Mouse (Mus musculus): ENCODE results near the gene Ccnc.
"Not testable (repeated sequence)": the region's sequence is repeated elsewhere in the genome, so short reads cannot be mapped to it uniquely, and the experiment has no call there.

The Ccnc gene

DNA sequence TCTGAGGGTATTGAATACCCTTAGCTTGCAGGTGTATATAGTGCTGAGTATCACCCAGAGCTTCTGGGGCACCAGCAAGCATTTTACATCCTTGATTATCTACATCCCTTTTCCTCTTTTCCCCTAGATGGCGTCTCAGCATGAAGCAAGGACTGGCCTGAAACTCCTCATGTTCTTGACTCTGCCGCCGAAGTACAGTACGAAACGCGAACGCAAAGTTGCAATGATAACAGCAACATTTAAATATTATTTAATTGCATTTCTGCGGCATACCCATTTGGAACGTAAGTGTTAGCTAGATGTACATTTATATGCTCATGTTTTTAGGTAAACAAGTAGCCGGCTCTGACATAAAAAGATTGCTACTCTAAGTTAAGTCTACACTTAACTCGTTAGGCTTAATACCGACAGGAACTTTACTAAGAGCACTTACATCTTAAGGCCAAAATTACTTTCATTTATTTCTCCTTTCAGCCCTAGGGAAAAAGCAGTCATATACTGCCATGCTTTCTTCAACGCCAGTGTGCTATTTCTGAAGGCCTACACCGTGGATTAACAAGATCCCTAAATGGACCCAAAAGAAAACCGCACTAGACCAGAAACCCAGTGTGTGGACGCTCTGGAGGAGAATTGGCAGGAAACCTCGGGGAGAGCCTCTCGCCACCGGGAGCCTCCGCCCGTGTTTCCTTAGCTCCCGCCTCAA is 438 bp upstream of the Ccnc start:
- no peak for DNase-seq (ENCODE audit: low spot score in 2 of 2)

DNA sequence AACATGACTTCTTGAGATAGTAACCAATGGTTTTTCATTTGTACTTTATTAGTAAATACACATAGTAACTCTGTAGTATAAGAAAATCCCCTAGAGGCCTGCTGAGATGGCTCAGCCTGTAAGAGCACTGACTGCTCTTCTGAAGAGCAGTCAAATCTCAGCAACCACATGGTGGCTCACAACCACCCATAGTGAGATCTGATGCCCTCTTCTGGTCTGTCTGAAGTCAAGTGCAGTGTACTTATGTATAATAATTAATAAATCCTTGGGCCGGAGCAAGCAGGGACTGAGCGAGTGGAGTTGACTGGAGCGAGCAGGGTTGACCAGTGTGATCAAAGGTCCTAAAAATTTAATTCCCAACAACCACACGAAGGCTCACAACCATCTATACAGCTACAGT is 11.7 kb downstream of the Ccnc start:
- DNase-seq (ENCODE audit: low spot score in 2 of 2) = no peak

DNA sequence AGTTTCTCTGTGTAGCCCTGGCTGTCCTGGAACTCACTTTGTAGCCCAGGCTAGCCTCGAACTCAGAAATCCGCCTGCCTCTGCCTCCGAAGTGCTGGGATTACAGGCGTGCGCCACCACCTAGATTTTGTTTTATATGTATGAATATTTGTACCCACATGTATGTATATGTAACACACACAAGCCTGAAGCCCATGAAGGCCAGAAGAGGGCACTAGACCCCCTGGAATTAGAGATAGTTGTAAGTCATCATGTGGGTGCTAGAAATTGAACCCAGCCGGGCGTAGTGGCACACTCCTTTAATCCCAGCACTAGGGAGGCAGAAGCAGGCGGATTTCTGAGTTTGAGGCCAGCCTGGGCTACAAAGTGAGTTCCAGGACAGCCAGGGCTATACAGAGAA is 16.6 kb downstream of the Ccnc start:
- not testable (repeated sequence) for DNase-seq (ENCODE audit: low spot score in 2 of 2)

DNA sequence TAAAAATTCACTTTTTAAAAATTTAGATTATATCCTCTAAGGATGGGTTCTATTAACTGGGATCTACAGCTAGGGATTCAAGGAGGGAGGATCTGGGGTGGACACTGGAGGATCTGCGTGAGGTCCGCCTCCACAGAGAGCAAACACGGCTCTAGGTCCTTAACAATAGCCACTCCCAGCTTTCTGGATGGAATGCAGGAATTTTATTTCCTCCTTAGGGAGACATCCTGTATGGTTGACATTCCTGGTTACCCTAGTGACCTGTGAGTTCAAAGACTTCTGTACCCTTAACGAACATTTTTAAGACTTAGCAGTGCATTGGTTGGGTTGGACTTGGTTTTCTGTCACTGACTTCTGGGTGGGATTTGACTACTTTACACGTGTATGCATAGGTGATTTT is 18.2 kb downstream of the Ccnc start:
- DNase-seq (ENCODE audit: low spot score in 2 of 2) = no peak

DNA sequence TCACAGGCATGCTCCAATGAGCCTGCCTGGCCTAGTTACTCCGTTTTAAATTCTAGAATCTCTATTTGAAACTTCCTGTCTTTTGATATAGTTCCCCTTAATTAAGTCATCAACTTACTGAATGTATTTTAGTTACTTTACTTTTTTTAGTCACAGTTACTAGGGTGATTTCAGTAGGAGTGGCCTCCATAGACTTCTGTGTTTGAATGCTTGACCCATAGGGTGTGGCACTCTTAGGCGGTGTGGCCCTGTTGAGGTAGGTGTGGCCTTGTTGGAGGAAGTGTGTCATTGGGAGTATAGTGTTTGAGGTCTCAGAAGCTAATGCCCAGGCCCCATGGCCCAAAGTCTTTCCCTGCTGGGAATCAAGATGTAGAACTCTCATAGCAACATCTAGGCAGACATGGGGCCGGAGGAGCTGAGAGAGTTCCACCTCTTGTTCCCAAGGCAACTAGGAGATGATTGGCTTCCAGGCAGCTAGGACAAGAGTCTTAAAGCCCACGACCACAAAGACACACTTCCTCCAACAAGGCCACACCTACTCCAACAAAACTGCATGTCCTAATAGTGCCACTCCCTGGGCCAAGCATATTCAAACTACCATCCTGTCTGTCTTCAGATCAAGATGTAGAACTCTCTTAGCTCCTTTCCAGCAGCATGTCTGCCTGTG is 27.8 kb downstream of the Ccnc start:
- no peak for DNase-seq (ENCODE audit: low spot score in 2 of 2)

DNA sequence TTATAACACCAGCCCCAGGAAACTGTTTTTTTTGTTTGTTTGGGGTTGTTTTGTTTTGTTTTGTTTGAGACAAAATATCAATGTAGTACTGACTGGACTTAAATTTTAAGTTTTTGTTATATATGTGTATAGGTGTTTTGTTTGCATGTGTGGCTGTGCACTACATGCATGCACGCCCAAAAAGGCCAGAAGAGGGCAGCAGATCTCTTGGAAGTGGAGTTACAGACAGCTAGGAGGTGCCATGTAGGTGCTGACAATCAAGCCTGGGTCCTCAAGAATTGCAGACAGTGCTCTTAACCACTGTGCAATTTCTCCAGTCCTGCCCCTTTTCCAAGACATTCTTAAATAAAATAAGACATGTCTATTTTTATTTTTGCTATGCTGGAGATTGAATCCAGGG is 31.4 kb downstream of the Ccnc start:
- DNase-seq (ENCODE audit: low spot score in 2 of 2) = no peak

DNA sequence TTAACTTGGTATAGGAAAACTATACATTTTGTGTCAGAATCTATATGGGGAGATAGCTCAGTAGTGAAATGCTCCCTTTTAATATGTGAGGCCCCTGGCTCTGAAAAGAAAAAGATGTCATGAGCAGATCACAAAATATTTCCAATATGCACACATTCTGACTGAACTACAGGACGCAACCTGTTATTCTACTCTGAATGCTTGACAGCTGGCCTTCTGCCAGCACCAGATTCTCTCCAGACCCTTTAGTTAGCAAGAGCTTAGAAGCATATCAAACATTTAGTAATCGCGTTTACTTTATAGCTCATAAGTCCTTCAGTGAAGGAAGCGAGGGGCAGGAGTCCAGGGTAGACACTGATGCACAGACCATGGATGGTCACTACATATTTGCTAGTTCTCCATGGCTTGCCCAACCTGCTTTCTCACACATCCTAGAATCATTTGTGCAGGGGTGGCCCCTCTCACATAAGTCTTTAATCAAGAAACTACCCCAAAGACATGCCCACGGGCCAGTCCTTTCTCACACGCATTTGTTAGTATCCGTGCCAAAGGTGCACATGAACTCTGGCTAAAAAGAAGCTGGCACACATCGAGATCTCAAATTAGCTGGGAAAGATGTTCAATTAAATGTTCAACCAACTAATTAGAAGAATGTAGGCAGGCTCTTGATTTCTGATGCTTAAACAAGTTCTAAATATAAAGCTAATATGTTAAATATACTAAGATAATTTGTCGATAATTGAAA is 34.1 kb downstream of the Ccnc start:
- no peak for DNase-seq (ENCODE audit: low spot score in 2 of 2)

DNA sequence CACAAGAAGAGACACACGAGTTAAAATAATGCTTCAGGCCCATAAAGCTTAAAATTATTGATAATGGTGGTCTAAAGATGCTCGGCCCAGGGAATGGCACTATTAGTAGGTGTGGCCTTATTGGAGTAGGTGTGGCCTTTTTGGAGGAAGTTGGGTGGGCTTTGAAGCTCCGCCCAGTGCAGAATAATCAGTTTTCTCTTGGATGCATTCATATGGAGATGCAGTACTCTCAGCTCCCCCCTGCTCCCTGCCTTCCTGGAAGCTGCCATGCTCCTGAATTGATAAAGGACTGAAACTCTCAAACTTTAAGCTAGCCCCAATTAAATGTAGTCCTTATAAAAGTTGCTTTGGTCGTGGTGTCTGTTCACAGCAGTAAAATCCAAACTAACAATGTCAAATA is 36.3 kb downstream of the Ccnc start:
- no peak for DNase-seq (ENCODE audit: low spot score in 2 of 2)

DNA sequence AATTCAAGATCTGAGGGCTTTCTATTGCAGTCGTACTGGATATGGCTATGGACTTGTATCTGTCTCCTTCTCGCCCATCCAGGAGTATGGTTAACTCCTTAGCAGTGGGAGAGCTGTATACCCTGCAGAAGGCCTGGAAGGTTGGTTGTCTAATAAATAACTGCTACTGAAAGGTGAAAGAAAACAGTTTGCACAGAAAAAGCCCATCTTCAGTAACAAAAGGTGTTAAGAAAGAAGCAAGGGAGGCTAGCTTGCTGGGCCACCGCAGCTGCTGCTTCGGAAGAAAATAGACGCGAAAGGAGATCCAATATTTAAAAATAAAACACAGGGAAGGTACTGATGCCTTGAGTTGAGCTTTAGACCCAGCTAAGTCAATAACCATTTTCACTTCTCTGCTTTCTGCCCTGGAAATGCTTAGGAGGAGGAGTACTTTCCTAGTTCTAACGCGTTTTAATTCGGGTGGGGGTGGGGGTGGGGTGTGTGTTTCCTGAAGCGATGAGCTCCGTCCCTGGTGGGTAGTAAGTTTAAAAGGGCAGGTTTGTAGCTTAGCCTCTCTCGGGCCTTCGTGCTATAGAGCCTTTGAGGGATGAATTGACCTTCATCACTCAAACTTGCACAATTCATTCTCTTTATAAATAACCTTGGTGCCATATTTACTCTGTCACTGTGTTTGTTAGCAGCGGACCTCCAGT is 38.8 kb downstream of the Ccnc start:
- DNase-seq (ENCODE audit: low spot score in 2 of 2) = no peak

DNA sequence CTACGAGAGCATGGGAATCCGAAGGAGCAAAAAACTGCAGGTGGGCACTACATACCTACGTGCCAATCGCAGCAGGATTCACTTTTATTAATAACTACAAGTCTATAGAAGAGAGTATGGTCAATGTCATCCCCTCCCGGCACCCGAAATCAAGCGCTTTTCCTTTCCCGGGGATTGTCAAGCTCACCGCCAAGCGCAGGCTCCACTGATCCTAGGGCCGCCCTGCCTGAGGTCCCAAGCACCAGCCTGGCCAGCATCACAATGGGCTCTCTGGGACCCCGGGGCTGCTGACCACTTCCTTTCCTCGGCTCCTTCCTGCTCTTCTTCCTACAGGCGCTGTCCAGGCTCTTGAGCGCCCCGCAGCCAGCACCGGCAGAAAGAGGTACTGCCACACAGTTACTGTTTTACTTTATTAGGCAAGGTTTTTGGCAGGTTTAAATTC is 39.4 kb downstream of the Ccnc start, which contains the start of the genes Usp45 and Tstd3:
Gene Usp45, plus strand, starts transcription at position 294 of the 442 bp plus-strand sequence.
Gene Tstd3, minus strand, starts transcription at position 350 of the 442 bp plus-strand sequence.
- peak; percentile 50 to 77 for DNase-seq (ENCODE audit: low spot score in 2 of 2)

DNA sequence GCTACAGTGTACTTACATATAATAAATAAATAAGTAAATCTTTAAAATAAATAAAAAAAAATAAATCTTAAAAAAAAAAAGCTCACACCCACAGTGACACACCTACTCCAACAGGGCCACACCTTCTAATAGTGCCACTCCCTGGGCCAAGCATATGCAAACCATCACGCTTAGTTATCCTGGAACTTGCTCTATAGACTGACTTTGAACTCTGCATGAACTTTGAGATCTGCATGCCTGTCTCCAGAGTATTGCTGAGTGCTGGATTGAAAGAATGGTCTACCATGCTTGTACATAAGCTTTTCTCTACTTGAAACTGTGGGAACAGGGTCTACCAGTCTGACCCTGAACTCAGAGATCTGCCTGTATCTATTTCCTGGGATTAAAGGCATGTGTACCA is 43.6 kb downstream of the Ccnc start:
- no peak for DNase-seq (ENCODE audit: low spot score in 2 of 2)

DNA sequence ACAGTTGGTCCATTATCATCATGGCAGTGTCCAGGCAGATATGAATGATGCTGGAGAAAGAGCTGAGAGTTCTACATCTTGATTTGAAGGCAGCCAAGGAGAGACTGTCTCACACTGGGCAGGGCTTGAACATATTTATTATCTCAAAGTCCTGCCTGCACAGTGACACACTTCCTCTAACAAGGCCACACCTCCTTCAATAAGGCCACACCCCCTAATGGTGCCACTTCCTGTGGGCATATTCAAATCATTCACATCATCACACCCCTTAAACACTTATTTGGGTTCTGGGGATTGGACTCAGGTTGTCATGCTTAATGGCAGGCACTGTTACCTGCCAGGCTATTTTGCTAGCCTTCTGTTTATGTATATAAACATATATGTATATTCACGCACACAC is 44.8 kb downstream of the Ccnc start:
- DNase-seq (ENCODE audit: low spot score in 2 of 2) = no peak

DNA sequence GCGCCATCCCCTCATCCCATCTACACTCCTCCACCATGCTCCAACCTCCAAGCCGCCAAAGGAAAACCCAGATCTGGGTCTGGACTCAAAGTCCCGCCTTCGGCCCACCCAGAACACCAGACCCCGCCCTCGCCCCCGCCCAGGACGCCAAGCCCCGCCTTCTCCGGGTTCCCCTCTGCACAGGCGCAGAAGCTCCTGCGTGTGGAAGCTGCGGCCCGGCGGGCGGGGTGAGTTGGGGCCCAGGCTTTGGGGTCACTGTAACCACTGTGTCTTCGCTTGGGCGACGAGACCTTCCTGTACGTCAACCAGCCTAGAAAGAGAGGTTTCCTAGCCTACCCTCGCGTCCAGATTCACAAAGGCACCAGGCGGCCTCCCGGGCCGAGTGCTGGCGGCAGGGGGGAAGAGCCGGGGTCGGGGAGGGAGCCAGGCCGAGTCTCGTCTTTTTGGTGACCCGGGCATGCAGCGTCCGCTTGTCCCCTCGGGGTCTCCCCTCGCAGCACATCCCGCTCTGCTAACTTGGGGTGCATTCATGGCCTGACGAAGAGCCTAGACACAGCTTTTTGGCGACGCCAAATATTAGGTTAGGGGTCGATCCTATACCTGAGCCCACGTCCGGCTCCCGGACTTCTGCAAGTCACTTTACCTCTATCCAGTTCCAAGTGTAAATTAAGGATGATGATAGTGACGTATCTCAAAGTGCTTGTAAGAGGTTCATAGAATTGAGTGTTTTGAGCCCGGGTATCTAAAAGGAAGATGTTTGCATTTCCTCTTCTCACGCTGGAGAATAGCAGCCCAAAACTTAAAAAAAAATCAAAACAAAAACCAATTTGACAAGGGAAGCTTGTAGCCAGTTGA is 48.8 kb downstream of the Ccnc start:
- peak; percentile 85 to 94 for DNase-seq (ENCODE audit: low spot score in 2 of 2)

DNA sequence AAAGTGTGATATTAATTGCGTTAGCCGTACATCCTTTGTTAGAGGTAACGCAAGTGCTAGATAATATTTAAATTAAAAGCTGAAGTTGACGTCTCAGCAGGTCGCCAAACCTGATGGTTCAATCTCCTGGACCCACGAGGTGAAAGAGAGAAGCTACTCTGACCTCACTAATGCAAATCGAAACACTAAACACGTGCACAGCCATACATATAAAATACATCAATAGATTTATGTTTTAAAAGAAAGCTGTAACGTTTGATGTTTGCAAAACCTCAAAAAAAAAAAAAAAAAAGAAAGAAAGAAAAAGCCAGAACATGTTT is 49.4 kb downstream of the Ccnc start:
- DNase-seq (ENCODE audit: low spot score in 2 of 2) = no peak

DNA sequence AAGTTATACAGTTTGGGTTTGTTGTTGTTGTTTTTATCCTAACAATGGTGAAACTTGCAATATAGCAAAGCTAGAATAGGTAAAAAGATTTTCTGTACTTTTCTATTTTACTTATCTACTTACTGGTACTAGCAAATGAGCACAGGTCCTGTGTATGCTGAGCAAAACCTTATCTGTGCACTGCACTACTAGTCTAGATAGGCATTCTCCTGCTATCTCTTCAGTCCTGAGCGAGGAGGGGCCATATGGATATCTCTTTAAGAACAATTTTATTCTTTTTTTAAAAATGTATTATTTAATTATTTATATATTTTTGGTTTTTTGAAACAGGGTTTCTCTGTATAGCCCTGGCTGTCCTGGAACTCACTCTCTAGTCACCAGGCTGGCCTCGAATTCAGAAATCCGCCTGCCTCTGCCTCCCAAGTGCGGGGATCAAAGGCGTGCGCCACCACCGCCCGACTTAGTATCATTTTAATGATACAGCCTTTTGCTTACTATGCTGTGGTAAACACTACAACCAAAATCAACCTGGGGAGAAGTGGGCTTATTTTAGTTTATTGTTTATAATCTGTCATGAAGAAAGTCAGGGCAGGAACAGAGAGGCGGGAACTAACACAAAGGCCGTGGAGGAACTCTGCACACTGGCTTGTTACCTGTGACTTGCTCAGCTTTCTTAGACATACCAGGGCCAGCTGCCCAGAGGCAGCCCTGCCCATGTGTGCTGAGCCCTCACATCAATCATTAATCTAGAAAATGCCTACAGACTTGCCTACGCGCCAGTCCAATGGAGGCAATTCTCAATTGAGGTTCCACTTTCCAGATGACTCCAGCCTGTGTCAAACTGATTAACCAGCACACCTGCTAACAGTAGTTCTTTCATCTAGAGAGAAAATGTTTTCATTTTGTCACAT is 53.6 kb downstream of the Ccnc start:
- DNase-seq (ENCODE audit: low spot score in 2 of 2) = no peak

DNA sequence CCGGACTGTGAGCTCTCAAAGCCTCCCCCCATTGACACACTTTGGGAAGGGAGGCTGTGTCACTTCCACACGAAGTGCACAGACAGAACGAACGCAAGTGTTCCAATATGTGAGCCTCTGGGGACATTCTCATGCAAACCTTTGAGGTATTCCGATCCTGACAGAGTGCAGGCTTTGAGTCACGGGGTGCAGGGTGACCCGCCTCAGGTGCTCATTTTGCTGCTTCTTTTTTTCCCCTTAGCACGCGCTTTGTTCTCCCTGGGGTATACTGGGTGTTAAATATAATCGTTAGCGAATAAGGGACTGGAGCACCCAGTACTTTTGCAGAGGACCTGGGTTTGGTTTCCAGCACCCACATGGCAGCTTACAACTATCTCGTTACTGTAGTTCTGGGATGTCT is 58.8 kb downstream of the Ccnc start:
- no peak for DNase-seq (ENCODE audit: low spot score in 2 of 2)

DNA sequence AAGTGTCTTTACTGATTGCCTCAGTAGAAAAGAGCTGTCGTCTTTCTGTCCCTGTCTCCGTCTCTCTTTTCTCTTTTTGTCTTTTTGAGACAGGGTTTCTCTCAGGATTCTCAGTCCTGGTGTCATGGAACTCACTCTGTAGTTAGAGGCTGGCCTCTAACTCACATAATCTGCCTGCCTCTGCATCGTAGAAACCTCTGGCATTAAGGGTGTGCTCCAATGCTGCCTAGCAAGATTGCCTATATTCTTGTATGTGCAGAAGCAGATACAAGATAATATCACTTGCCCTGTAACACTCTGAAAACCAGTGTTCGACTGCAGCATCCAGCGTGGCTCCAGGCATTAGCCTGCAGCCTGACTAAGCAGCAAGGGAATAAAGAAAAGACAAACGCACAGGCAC is 61.4 kb downstream of the Ccnc start:
- no peak for DNase-seq (ENCODE audit: low spot score in 2 of 2)

DNA sequence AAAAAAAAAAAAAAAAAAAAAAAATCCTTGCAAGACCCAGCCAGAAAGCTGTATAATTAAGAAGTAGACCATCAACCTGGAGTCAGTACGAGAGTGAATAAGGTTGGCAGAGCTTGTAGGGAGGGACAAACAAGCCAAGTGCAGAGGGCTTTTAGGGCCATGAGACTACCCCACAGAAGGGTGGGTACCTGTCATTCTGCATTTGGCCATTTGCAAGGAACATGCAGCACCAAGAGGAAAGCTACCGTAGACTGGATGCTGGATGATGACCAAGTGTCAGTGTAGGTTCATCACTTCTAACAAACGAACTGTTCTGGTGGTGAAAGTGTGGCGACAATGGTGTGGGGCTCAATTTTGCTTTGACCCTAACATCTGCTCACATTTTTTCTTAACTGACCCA is 62.3 kb downstream of the Ccnc start:
- no peak for DNase-seq (ENCODE audit: low spot score in 2 of 2)

DNA sequence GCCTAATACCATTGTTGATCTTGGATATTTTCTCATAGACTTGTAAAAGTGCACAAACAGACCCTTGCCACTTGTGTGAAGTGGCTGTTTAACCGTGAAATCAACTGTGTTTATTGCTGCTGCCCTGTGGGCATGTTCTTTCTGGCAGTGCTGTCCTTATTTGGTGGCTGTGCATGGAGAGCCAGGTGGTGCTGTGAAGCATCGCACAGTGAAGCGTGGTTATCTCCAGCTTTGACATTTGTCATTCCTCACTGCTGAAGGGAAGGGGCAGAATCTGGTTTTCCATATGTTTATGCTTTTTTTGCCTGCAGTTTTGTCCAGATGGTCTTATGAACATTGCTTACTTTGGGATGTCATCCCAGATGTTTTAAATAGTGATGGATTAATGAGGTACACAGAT is 66.1 kb downstream of the Ccnc start:
- no peak for DNase-seq (ENCODE audit: low spot score in 2 of 2)

DNA sequence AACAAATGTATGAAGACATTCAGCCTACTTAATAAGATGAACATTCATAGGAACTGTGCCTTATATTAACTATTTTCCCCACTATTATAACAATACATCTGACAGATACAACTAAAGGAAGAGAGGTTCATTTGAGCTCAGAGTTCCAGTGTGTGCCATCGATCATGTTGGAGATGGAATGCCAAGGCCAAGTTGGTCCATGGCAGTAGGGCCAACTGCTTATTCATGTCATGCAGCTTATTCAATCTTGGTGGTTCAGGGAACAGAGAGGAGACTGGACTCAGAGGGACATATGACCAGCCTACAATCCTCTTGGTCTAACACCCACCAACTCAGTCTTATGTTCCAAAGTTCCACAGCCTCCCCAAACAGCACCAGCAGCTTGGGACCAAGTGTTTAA is 73.5 kb downstream of the Ccnc start:
- no peak for DNase-seq (ENCODE audit: low spot score in 2 of 2)
